18 mouse cellular contexts compared by ENCODE assay signal in the genomic region with DNA sequence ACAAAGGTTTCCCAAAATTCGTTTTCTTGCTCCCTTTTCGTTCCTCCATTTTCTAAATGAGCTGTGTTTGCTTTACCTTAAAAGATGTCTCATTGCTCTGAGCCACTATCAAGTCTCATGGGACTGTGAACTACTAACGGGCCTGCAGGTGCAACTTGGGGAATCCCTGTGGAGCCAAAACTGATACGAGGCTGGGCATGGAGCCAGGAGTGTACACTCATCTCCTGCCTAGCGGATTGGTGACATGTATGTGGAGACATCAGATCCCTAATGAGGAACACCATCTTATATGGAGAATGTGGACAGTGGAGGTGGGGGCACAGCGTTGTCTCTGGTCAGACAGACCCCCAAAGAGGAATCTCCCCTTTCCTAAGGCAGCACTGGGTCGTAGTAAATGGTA.
"Had no signal": no experiment of that assay in that cellular context is flagged by ENCODE, and none has a peak within 500 bp of the region (broad histone marks: within the 10 kb centered on the region; RNA-seq: fewer than 3 reads in every experiment).

No protein-coding gene starts in this region.

- H3K27me3 ChIP-seq: liver, embryonic 12.5 days; liver, embryonic 15.5 days; lung, embryonic 15.5 days; megakaryocyte, embryonic 14.5 days had no signal

- H3K27ac ChIP-seq: kidney, postnatal 0 days; layer of hippocampus, adult 2 months; limb, embryonic 10.5 days; limb, embryonic 13.5 days; liver, embryonic 12.5 days; liver, embryonic 15.5 days; lung, embryonic 15.5 days had no signal

- ATAC-seq: liver, embryonic 12.5 days had no signal

- H3K4me1 ChIP-seq: liver, embryonic 12.5 days; liver, embryonic 15.5 days; lung, embryonic 15.5 days; megakaryocyte, embryonic 14.5 days had no signal

- H3K4me3 ChIP-seq: layer of hippocampus, adult 2 months; limb, embryonic 10.5 days; limb, embryonic 13.5 days; liver, embryonic 12.5 days; liver, embryonic 15.5 days; lung, embryonic 15.5 days; megakaryocyte, embryonic 14.5 days had no signal

- H3K9ac ChIP-seq: limb, embryonic 13.5 days; liver, embryonic 12.5 days; liver, embryonic 15.5 days; lung, embryonic 15.5 days had no signal

- DNase-seq: kidney, postnatal 25 days; layer of hippocampus, adult 9-11 months; liver; lung, adult 18-20 months; lung, postnatal 10 days; lung, postnatal 36 days; midbrain, embryonic 14.5 days; thymus, adult 2 months; thymus, postnatal 14 days; thymus, postnatal 4 days had no signal

- H3K36me3 ChIP-seq: limb, embryonic 10.5 days; limb, embryonic 13.5 days; liver, embryonic 12.5 days; liver, embryonic 15.5 days; lung, embryonic 15.5 days had no signal
